9 mouse cellular contexts compared by ENCODE assay signal in genomic region chr9:78193902-78194597, GRCm38 (mm10). TPM values are rescaled to one million over a fixed set of nuclear protein-coding genes. Genes with fewer than 3 reads are reported as not detected.
DNase-seq lines count a peak whose midpoint lies in the region; ATAC-seq and TF ChIP-seq lines count a peak whose summit lies in the region.
"Had no signal": no experiment of that assay in that cellular context is flagged by ENCODE, and none has a peak within 500 bp of the region (broad histone marks: within the 10 kb centered on the region; RNA-seq: fewer than 3 reads in every experiment).

No protein-coding gene starts in this region.

- H3K4me3 ChIP-seq in MEL (ENCODE audit: control insufficient read depth in 1 of 2, insufficient read depth in 1 of 2, low read depth in 2 of 2, low read length in 2 of 2): no peak overlapping the region
- H3K4me3 ChIP-seq in stomach, embryonic 15.5 days (replicated peaks): peak overlapping the region; percentile 50
- H3K4me3 ChIP-seq: megakaryocyte, embryonic 14.5 days had no signal

- 44% methylated on average over 9 of the region's 9 CpGs for WGBS in large intestine, adult 2 months
- 37% methylated on average over 9 of the region's 9 CpGs for WGBS in stomach, embryonic 15.5 days

- DNase-seq in gastrocnemius, adult 18-20 months (ENCODE audit: low spot score): peak; percentile 68
- DNase-seq in gastrocnemius, adult 8-10 months (ENCODE audit: low spot score in 2 of 2): no peak
- DNase-seq in MEL (ENCODE audit: low read depth, low spot score): peak; percentile 81
- peak; percentile 55 for DNase-seq in embryo, embryonic 9.5 days (ENCODE audit: extremely low spot score)
- peak; percentile 60 to 72 for DNase-seq in heart, postnatal 10 days
- DNase-seq in large intestine, adult 2 months (ENCODE audit: low read depth, low spot score): peak; percentile 45

- TF ChIP-seq EP300 in MEL (IDR thresholded peaks at IDR 0.05; ENCODE audit: low read depth in 1 of 2, low read length in 2 of 2): no peak

- no peak overlapping the region for H3K27ac ChIP-seq in MEL (ENCODE audit: control insufficient read depth, low read depth, low read length)
- H3K27ac ChIP-seq in stomach, embryonic 15.5 days: no peak overlapping the region

- peak overlapping the region; percentile 39 for H3K4me2 ChIP-seq in stomach, embryonic 15.5 days

- H3K27me3 ChIP-seq in MEL (ENCODE audit: control insufficient read depth in 1 of 2, insufficient read depth in 2 of 2, low read length in 2 of 2): no peaks in the 10 kb centered on the region
- H3K27me3 ChIP-seq in stomach, embryonic 15.5 days (replicated peaks): no peaks in the 10 kb centered on the region

- H3K9me3 ChIP-seq in MEL (replicated peaks; ENCODE audit: insufficient read depth, low read length): no peaks in the 10 kb centered on the region
- H3K9me3 ChIP-seq in stomach, embryonic 15.5 days: no peaks in the 10 kb centered on the region
- H3K9me3 ChIP-seq: megakaryocyte, embryonic 14.5 days had no signal

- no peak for TF ChIP-seq POLR2A in MEL (IDR thresholded peaks at IDR 0.05; ENCODE audit: control insufficient read depth in 1 of 2, insufficient read depth in 1 of 2, low read depth in 1 of 2, low read length in 2 of 2, poor library complexity in 1 of 2)

- H3K36me3 ChIP-seq in MEL (ENCODE audit: control insufficient read depth in 1 of 2, insufficient read depth in 2 of 2, low read length in 2 of 2): peaks cover 0 to 17% of the 10 kb centered on the region in 2 experiments; a peak in 2 of 4 replicates
- H3K36me3 ChIP-seq in stomach, embryonic 15.5 days: no peaks in the 10 kb centered on the region

- TF ChIP-seq RAD21 in MEL (IDR thresholded peaks at IDR 0.05; ENCODE audit: low read depth, low read length): peak; percentile 47

- ATAC-seq in megakaryocyte-erythroid progenitor cell, adult 5-6 weeks (replicated peaks; ENCODE audit: low FRiP score, low TSS enrichment, poor library complexity, severe bottlenecking): peak; percentile 64
- ATAC-seq in stomach, embryonic 15.5 days (ENCODE audit: insufficient read depth, low FRiP score, low read depth): no peak

- H3K79me2 ChIP-seq in MEL (ENCODE audit: control insufficient read depth, insufficient read depth, low read length, poor library complexity): no peaks in the 10 kb centered on the region

- intact Hi-C loops in heart, postnatal 10 days (cut with DNase I): loop anchor here (1.0 to 2.0 kb wide), 2 partner anchors 17 to 81 kb away; no protein-coding TSS in a partner anchor

- H3K9ac ChIP-seq in MEL (ENCODE audit: control insufficient read depth, low read depth, low read length, poor library complexity, severe bottlenecking): peak overlapping the region; percentile 25
- H3K9ac ChIP-seq in stomach, embryonic 15.5 days: no peak overlapping the region

- H3K4me1 ChIP-seq in MEL (ENCODE audit: control insufficient read depth in 1 of 2, insufficient read depth in 2 of 2, low read length in 2 of 2): peaks cover 6 to 19% of the 10 kb centered on the region in 2 experiments
- H3K4me1 ChIP-seq in stomach, embryonic 15.5 days: peaks cover 15% of the 10 kb centered on the region

- TF ChIP-seq CTCF in MEL (IDR thresholded peaks at IDR 0.05 in 2 of 3, conservative IDR thresholded peaks at IDR 0.05 in 1 of 3; ENCODE audit: control insufficient read depth in 1 of 3, insufficient read depth in 1 of 3, low read depth in 2 of 3, low read length in 3 of 3, poor library complexity in 1 of 3, severe bottlenecking in 1 of 3): peak; percentile 42 to 88 (median 69)

TF ChIP-seq in MEL, 35 proteins besides CTCF, POLR2A, EP300 and RAD21:
- peak; percentile 22; the same call in 1 of the 2 replicates for TF ChIP-seq ZC3H11A (IDR thresholded peaks at IDR 0.05; ENCODE audit: low read depth, low read length)
- peak; percentile 32; the same call in 1 of the 2 replicates for TF ChIP-seq MAX (IDR thresholded peaks at IDR 0.05; ENCODE audit: low read length)
- no peak for TF ChIP-seq CHD2 (IDR thresholded peaks at IDR 0.05; ENCODE audit: low read length)
- TF ChIP-seq SMC3 (IDR thresholded peaks at IDR 0.05; ENCODE audit: low read depth, low read length): peak; percentile 78
- no peak for TF ChIP-seq UBTF (IDR thresholded peaks at IDR 0.05; ENCODE audit: borderline replicate concordance, insufficient read depth, low read depth, low read length)
- no peak for TF ChIP-seq POLR2AphosphoS5 (IDR thresholded peaks at IDR 0.05; ENCODE audit: borderline replicate concordance, low read depth, low read length)
- TF ChIP-seq SIN3A (IDR thresholded peaks at IDR 0.05; ENCODE audit: low read length): peak; percentile 35; the same call in 1 of the 2 replicates
- TF ChIP-seq RCOR1 (IDR thresholded peaks at IDR 0.05; ENCODE audit: low read depth, low read length): no peak
- no peak for TF ChIP-seq BHLHE40 (IDR thresholded peaks at IDR 0.05; ENCODE audit: borderline replicate concordance, low read depth, low read length)
- no peak for TF ChIP-seq POLR2AphosphoS2 (IDR thresholded peaks at IDR 0.05; ENCODE audit: low read length)
- no peak for TF ChIP-seq GABPA (IDR thresholded peaks at IDR 0.05; ENCODE audit: low read depth, low read length)
- TF ChIP-seq USF1 (IDR thresholded peaks at IDR 0.05; ENCODE audit: low read depth, low read length): no peak

RNA-seq across cellular contexts. Expression of gene Gsta4, which starts 11.5 kb away (rescaled TPM):
- total RNA-seq in gastrocnemius, adult 18-20 months (2021): 10 to 100 TPM; 22.0 to 23.9 TPM
- 10 to 100 TPM; 13.0 to 20.3 (median 17.8) TPM for total RNA-seq in gastrocnemius, adult 8-10 months (2022)
- total RNA-seq in MEL (2012; rRNA removed): 5.0 and 6.4 TPM in 2 replicates
- polyA plus RNA-seq in MEL (2012; ENCODE audit: insufficient read depth in 1 of 2, insufficient read length in 2 of 2, low read depth in 1 of 2, low replicate concordance in 2 of 2, missing spikeins in 1 of 2): 1 to 10 TPM in 1 of 2 experiments, not detected in 1; 9.8 TPM
- 10 to 100 TPM; 57.3 to 60.8 TPM for total RNA-seq in heart, postnatal 10 days (2021)
- 9.5 and 11.3 TPM in 2 replicates for polyA plus RNA-seq in large intestine, adult 2 months (2012; rRNA removed)
- total RNA-seq in megakaryocyte-erythroid progenitor cell, adult 5-6 weeks (2014; fragmentation: Nextera tagmentation): 6.5 and 8.4 TPM in 2 replicates
- total RNA-seq in megakaryocyte-erythroid progenitor cell, adult 5-6 weeks (2017): 11.5 and 13.0 TPM in 2 replicates
- polyA plus RNA-seq in stomach, embryonic 15.5 days (2015; fragmentation: Nextera tagmentation; extraction: Ambion mirVana): 433 and 454 TPM in 2 replicates

RNA-seq across cellular contexts. Expression of gene Gsta1, which starts 36.4 kb away (rescaled TPM):
- total RNA-seq in gastrocnemius, adult 18-20 months (2021): not detected
- total RNA-seq in gastrocnemius, adult 8-10 months (2022): not detected
- total RNA-seq in MEL (2012; rRNA removed): not detected in 2 replicates
- polyA plus RNA-seq in MEL (2012; ENCODE audit: insufficient read depth in 1 of 2, insufficient read length in 2 of 2, low read depth in 1 of 2, low replicate concordance in 2 of 2, missing spikeins in 1 of 2): not detected
- under 1 TPM in 1 of 2 experiments, not detected in 1; 0.55 TPM for total RNA-seq in heart, postnatal 10 days (2021)
- polyA plus RNA-seq in large intestine, adult 2 months (2012; rRNA removed): 13.2 and 27.3 TPM in 2 replicates
- total RNA-seq in megakaryocyte-erythroid progenitor cell, adult 5-6 weeks (2014; fragmentation: Nextera tagmentation): not detected in 2 replicates
- not detected in 2 replicates for total RNA-seq in megakaryocyte-erythroid progenitor cell, adult 5-6 weeks (2017)
- polyA plus RNA-seq in stomach, embryonic 15.5 days (2015; fragmentation: Nextera tagmentation; extraction: Ambion mirVana): 36.1 and 42.7 TPM in 2 replicates

Comparison
In these comparisons a context has a peak if more than half of its experiments do, and no peak if none do; other contexts are left out.
1. DNase-seq: peak in gastrocnemius, adult 18-20 months (single experiment), MEL (single experiment), embryo, embryonic 9.5 days (single experiment), heart, postnatal 10 days (2 of 2) and large intestine, adult 2 months (single experiment); none in gastrocnemius, adult 8-10 months (0 of 2).